Mouse (Mus musculus) left cerebral cortex, postnatal 14 days (tissue): ENCODE data around the gene Tcea3. TPM values are rescaled to one million over a fixed set of nuclear protein-coding genes. Genes with fewer than 3 reads are reported as not detected.
A peak's percentile ranks its signal among the peaks of the same experiment; 100 is the strongest.

Experiments
- DNase-seq, 2 experiments: peaks; one replicate each; pipeline ENCODE4 v3.0.0; 2021 to 2022; ENCODE audit warnings: low spot score in 2 of 2, mixed read lengths in 1 of 2
- intact Hi-C: fragments of 180-260 bp; cut with DNase I; formaldehyde crosslinking; loops from one replicate; pipeline ENCODE4 v1.15.1; 2025
- total RNA-seq, 2 experiments: library from RNA; stranded (reverse); gene quantifications; 2 replicates each; pipeline ENCODE4 v1.2.3; 2021

The Tcea3 gene
- total RNA-seq, 2 experiments from 2014 or later: 0.61 TPM; not detected in 1

GRCm38 (mm10) chr4:136304181-136304580, 56.7 kb downstream of the Tcea3 start:
- no peak for DNase-seq
- intact Hi-C loops: no loop called here

GRCm38 (mm10) chr4:136308355-136308754, 60.8 kb downstream of the Tcea3 start:
- intact Hi-C loops: no loop called here
- no peak for DNase-seq

GRCm38 (mm10) chr4:136309780-136310179, 62.3 kb downstream of the Tcea3 start:
- intact Hi-C loops: no loop called here
- DNase-seq: no peak

- DNase-seq: peak; percentile 99
- intact Hi-C loops: no loop called here
Measured at GRCm38 (mm10) chr4:136310229-136311041, 62.9 kb downstream of the Tcea3 start, which contains the start of gene Hnrnpr. TSS of gene Hnrnpr (plus strand) at chr4:136310942.

- intact Hi-C loops: no loop called here
- DNase-seq: peak in 1 of 2 experiments; percentile 26
Measured at GRCm38 (mm10) chr4:136311042-136311999, 63.8 kb downstream of the Tcea3 start.

GRCm38 (mm10) chr4:136312616-136313015, 65.1 kb downstream of the Tcea3 start:
- DNase-seq: no peak
- intact Hi-C loops: no loop called here

GRCm38 (mm10) chr4:136317667-136318066, 70.1 kb downstream of the Tcea3 start:
- intact Hi-C loops: no loop called here
- no peak for DNase-seq

GRCm38 (mm10) chr4:136320016-136320415, 72.5 kb downstream of the Tcea3 start:
- intact Hi-C loops: loop anchor here (5.0 kb wide), 1 partner anchor 63 kb away; no protein-coding TSS in a partner anchor
- no peak for DNase-seq

- intact Hi-C loops: loop anchor here (5.0 kb wide), 1 partner anchor 67 kb away; no protein-coding TSS in a partner anchor
- no peak for DNase-seq
Measured at GRCm38 (mm10) chr4:136324226-136324625, 76.7 kb downstream of the Tcea3 start.

Other genes with a start within 250 kb of the Tcea3 start
- gene Eloa, start 226.0 kb upstream of the Tcea3 start, total RNA-seq: 10 to 100 TPM; 27.6 to 28.2 TPM
- gene Rpl11, start 194.3 kb upstream of the Tcea3 start, total RNA-seq: 100 to 1,000 TPM; 216 to 244 TPM
- 10 to 100 TPM; 30.2 to 53.1 TPM for gene Id3, start 104.2 kb upstream of the Tcea3 start, total RNA-seq
- under 1 TPM; 0.90 to 0.93 TPM for gene E2f2, start 75.3 kb upstream of the Tcea3 start, total RNA-seq
- 1 to 10 TPM; 3.9 to 4.2 TPM for gene Asap3, start 41.4 kb upstream of the Tcea3 start, total RNA-seq
- gene Zfp46, start 37.0 kb downstream of the Tcea3 start, total RNA-seq: 10 to 100 TPM; 90.0 to 93.6 TPM
- 10 to 100 TPM; 87.8 to 95.1 TPM for gene Hnrnpr, start 63.2 kb downstream of the Tcea3 start, total RNA-seq
- gene Htr1d, start 175.8 kb downstream of the Tcea3 start, total RNA-seq: 1 to 10 TPM; 1.8 to 3.1 TPM
- gene 6030445D17Rik, start 214.5 kb downstream of the Tcea3 start, total RNA-seq: under 1 TPM; 0.20 to 0.32 TPM
- 10 to 100 TPM; 54.7 to 67.9 TPM for gene Luzp1, start 222.0 kb downstream of the Tcea3 start, total RNA-seq